ENCODE assay signal across 8 mouse cellular contexts in genomic region chr7:109671581-109672471, GRCm38 (mm10). TPM values are rescaled to one million over a fixed set of nuclear protein-coding genes. Genes with fewer than 3 reads are reported as not detected.
A peak's percentile ranks its signal among the peaks of the same experiment; 100 is the strongest.
DNase-seq lines count a peak whose midpoint lies in the region; ATAC-seq and TF ChIP-seq lines count a peak whose summit lies in the region.

No protein-coding gene starts in this region.

- 6% methylated on average over 35 of the region's 44 CpGs for WGBS in liver, postnatal 0 days (ENCODE audit: insufficient replicate concordance)
- WGBS in olfactory bulb, adult 2 months = 1% methylated on average over 38 of the region's 44 CpGs

- no peak for TF ChIP-seq CTCF in layer of hippocampus, adult 2 months (conservative IDR thresholded peaks at IDR 0.05)
- no peak for TF ChIP-seq CTCF in liver, postnatal 0 days (IDR thresholded peaks at IDR 0.05; ENCODE audit: low read depth)
- TF ChIP-seq CTCF in olfactory bulb, adult 2 months (IDR thresholded peaks at IDR 0.05; ENCODE audit: insufficient read depth, low read depth, low read length) = no peak

- no peak for TF ChIP-seq EP300 in liver, postnatal 0 days (IDR thresholded peaks at IDR 0.05; ENCODE audit: low read depth)

- peak overlapping the region; percentile 72 for H3K4me3 ChIP-seq in layer of hippocampus, adult 2 months
- H3K4me3 ChIP-seq in liver, postnatal 0 days (ENCODE audit: low read depth, low read length) = peak overlapping the region; percentile 65
- H3K4me3 ChIP-seq in olfactory bulb, adult 2 months (ENCODE audit: insufficient read depth, low read depth, low read length) = peak overlapping the region; percentile 53

- H3K4me1 ChIP-seq in liver, postnatal 0 days (ENCODE audit: insufficient read depth) = peaks cover 5% of the 10 kb centered on the region
- H3K4me1 ChIP-seq in olfactory bulb, adult 2 months (ENCODE audit: control insufficient read depth, insufficient read depth, low read length) = peaks cover 7% of the 10 kb centered on the region

- DNase-seq in Muller cell, postnatal 12 days (ENCODE audit: inconsistent ontology term) = peak; percentile 76
- peak; percentile 47 for DNase-seq in cerebellum, adult 8-10 months
- DNase-seq in heart, postnatal 4 days = peak; percentile 85
- peak; percentile 57 to 62 for DNase-seq in layer of hippocampus, adult 2 months (ENCODE audit: low spot score in 2 of 2)
- DNase-seq in liver, postnatal 0 days = peak; percentile 56
- DNase-seq in thymus, postnatal 36 days = peak; percentile 4 to 24

- H3K36me3 ChIP-seq in liver, postnatal 0 days (replicated peaks; ENCODE audit: insufficient read depth, low read length) = no peaks in the 10 kb centered on the region

- no peak for TF ChIP-seq POLR2A in olfactory bulb, adult 2 months (IDR thresholded peaks at IDR 0.05; ENCODE audit: insufficient read depth, low read depth, low read length)

- peak overlapping the region; percentile 81 for H3K9ac ChIP-seq in liver, postnatal 0 days (replicated peaks)

- H3K4me2 ChIP-seq in liver, postnatal 0 days (ENCODE audit: low read depth, low read length) = peak overlapping the region; percentile 95

- no peaks in the 10 kb centered on the region for H3K27me3 ChIP-seq in liver, postnatal 0 days (ENCODE audit: insufficient read depth, low read length)

- ATAC-seq in frontal cortex, adult (ENCODE audit: low TSS enrichment) = peak; percentile 80
- peak; percentile 81 for ATAC-seq in liver, postnatal 0 days

- H3K9me3 ChIP-seq in liver, postnatal 0 days (ENCODE audit: low read length) = no peaks in the 10 kb centered on the region

- peak overlapping the region; percentile 96 for H3K27ac ChIP-seq in layer of hippocampus, adult 2 months
- H3K27ac ChIP-seq in liver, postnatal 0 days (ENCODE audit: low read depth) = peak overlapping the region; percentile 71
- 0 out of 2 replicates have a peak overlapping the region, but pooled peaks have one; percentile 23 for H3K27ac ChIP-seq in olfactory bulb, adult 2 months (ENCODE audit: insufficient read depth, low read depth, low read length)

RNA-seq across cellular contexts. Expression of gene St5, which starts 31.6 kb away (rescaled TPM):
- 10 to 100 TPM; 55.3 to 56.0 TPM for total RNA-seq in heart, postnatal 4 days (2021)
- 10 to 100 TPM; 49.0 to 53.9 TPM for total RNA-seq in layer of hippocampus, adult 2 months (2021)
- polyA plus RNA-seq in liver, postnatal 0 days (2015; fragmentation: Nextera tagmentation; extraction: Ambion mirVana) = 33.4 and 33.9 TPM in 2 replicates
- not detected in 2 replicates for polyA plus RNA-seq in olfactory bulb, adult 2 months (2012; ENCODE audit: insufficient read depth, insufficient read length, low replicate concordance, missing spikeins)

RNA-seq across cellular contexts. Expression of gene Akip1, which starts 31.7 kb away (rescaled TPM):
- total RNA-seq in heart, postnatal 4 days (2021) = 10 to 100 TPM; 22.8 to 25.2 TPM
- total RNA-seq in layer of hippocampus, adult 2 months (2021) = 1 to 10 TPM; 4.1 to 6.3 TPM
- polyA plus RNA-seq in liver, postnatal 0 days (2015; fragmentation: Nextera tagmentation; extraction: Ambion mirVana) = 23.7 and 24.5 TPM in 2 replicates
- not detected in 2 replicates for polyA plus RNA-seq in olfactory bulb, adult 2 months (2012; ENCODE audit: insufficient read depth, insufficient read length, low replicate concordance, missing spikeins)

RNA-seq across cellular contexts. Expression of gene BC051019, which starts 51.8 kb away (rescaled TPM):
- not detected for total RNA-seq in heart, postnatal 4 days (2021)
- under 1 TPM in 1 of 2 experiments, not detected in 1; 0.23 TPM for total RNA-seq in layer of hippocampus, adult 2 months (2021)
- 0.08 TPM in 1 of 2 replicates, not detected in the other for polyA plus RNA-seq in liver, postnatal 0 days (2015; fragmentation: Nextera tagmentation; extraction: Ambion mirVana)
- polyA plus RNA-seq in olfactory bulb, adult 2 months (2012; ENCODE audit: insufficient read depth, insufficient read length, low replicate concordance, missing spikeins) = not detected in 2 replicates

RNA-seq across cellular contexts. Expression of gene Ascl3, which starts 59.7 kb away (rescaled TPM):
- total RNA-seq in heart, postnatal 4 days (2021) = not detected
- total RNA-seq in layer of hippocampus, adult 2 months (2021) = not detected
- not detected in 2 replicates for polyA plus RNA-seq in liver, postnatal 0 days (2015; fragmentation: Nextera tagmentation; extraction: Ambion mirVana)
- polyA plus RNA-seq in olfactory bulb, adult 2 months (2012; ENCODE audit: insufficient read depth, insufficient read length, low replicate concordance, missing spikeins) = not detected in 2 replicates

Comparison
In these comparisons a context has a peak if more than half of its experiments do, and no peak if none do; other contexts are left out.
1. Peak in every context shown above with its lines: DNase-seq, ATAC-seq, H3K4me3 ChIP-seq and H3K27ac ChIP-seq.
2. DNase-seq: peak in every context shown above with its lines; median percentile 85 in heart, postnatal 4 days; 76 in Muller cell, postnatal 12 days; 60 in layer of hippocampus, adult 2 months; 56 in liver, postnatal 0 days; 47 in cerebellum, adult 8-10 months; 14 in thymus, postnatal 36 days.
3. H3K27ac ChIP-seq: peak in every context shown above with its lines; median percentile 96 in layer of hippocampus, adult 2 months; 71 in liver, postnatal 0 days; 23 in olfactory bulb, adult 2 months.